Mouse (Mus musculus): Measurements from ENCODE around the gene Farsa. TPM values are rescaled to one million over a fixed set of nuclear protein-coding genes. Genes with fewer than 3 reads are reported as not detected.

Gene Farsa
- 20.6 and 22.2 TPM in 2 replicates for polyA plus RNA-seq (2021; fragmentation: Nextera tagmentation)
- long read RNA-seq, experiment 1, transcript Farsa-203 (12 exons, 1,920 nt), result minor isoform, 7 of 183 reads
- long read RNA-seq, experiment 1, transcript Farsa-201 (13 exons, 1,826 nt), result major isoform, 132 of 183 reads
- long read RNA-seq, experiment 1, partial matches to known transcripts, result 2 of 183 reads
- long read RNA-seq, experiment 1, other reads (novel, unspliced or antisense), result 33 of 183 reads
- long read RNA-seq, experiment 2, transcript Farsa-201 (13 exons, 1,826 nt), result major isoform, 21 of 28 reads
- long read RNA-seq, experiment 2, partial matches to known transcripts, result 2 of 28 reads
- long read RNA-seq, experiment 2, other reads (novel, unspliced or antisense), result 4 of 28 reads

GRCm38 (mm10) chr8:84856864-84857441 lies at the start of gene Farsa:
Farsa (plus strand) TSS chr8:84856989.

GRCm38 (mm10) chr8:84822723-84823122 lies 34.1 kb upstream of the Farsa start, which contains the start of gene Dand5:
Dand5 (minus strand) TSS chr8:84822823.

DNA sequence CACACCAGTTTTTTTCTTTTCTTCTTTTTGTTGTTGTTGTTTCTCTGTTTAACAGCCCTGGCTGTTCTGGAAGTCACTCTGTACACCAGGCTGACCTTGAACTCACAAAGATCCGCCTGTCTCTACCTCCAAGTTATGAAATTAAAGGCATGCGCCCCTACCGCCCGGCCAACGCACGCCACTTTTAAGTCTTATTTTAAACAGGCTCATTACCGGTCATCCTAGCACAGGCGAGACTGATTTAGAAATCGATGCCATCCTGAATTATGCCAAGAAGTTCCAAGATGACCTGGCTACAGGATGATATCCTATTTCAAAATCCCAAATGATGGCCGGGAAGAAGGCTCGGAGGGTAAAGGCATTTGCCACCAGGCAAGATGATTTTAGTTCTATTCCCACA lies 25.3 kb upstream of the Farsa start, which contains the start of gene Gadd45gip1:
Gene Gadd45gip1, plus strand, starts transcription at position 33 of the 400 bp plus-strand sequence.

DNA sequence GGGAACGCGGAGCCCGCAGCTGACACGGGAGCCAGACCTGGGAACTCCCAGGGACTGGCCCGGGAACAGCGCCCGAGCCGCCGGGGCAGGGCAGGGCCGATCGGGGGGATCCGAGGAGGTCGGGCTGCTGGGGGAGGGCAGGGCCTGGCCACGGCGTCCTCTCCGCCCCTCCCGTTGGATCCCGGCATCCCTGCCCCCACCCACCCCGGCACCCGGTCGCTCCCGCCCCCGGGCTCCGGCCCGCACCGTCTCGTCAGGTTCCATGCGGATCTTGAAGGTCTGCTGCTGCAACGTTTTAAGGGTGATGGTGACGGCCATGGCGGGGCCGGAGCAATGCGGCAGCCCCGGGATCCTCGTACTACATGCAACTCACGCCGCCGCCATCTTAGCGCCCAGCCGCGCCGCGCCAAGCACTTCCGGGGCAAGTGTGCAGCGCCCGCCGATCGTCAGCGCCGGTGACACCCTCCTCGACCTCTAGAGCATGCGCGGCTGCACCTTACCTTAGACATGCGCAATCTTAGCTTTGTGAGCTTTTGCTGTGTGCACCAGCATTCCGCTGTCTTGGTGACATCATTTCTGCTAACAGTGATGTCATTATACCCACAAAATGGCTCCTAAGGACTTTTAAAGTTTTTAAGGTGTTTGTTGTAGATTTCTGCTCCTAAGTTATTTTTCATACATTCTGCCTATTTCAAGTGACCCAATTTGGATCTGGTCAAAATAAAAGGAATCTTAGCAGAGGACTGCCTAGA lies 16.4 kb upstream of the Farsa start, which contains the start of gene Rad23a:
Gene Rad23a, minus strand, starts transcription at position 418 of the 752 bp plus-strand sequence.

DNA sequence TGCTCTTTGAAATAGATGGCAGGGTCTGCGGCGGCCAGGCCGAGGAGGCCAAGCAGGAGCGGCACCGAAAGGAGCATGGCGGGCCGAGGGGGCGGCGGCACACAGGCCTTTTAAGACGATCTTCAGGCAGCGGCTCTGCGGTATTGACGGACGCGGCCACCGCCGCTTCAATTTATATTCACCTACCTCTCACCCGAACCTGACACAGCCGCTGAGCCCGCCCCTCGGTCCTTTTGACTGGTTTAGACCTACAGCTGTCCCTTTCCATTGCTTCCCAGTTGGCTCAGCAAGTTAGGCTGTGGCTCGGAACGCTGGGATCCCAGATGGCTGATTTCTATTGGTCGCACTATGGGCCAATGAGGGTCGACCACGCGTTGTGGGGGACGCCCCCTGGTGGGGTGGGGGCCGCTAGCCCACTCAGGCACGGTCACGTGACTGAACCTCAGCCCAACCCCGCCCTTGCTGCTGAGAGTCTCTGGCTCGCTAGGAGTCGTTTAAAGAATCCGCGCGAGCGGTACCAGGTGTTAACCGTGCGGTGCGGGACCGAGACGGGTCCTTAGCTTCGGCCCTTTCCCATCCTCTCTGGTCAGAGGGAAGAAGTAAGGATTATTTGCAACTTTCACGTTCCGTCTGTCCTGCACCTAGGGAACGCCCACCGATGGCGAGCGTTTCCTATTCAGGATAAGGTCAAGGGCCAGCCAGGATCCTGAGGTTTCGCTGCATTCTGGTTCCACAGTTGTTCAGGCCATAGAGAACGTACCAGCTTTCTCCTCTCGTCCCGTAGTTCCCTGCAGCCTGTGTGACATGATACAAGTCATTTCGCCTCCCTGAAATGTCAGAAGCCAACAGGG lies 9.8 kb upstream of the Farsa start, which contains the start of gene Calr:
Gene Calr, minus strand, starts transcription at position 213 of the 851 bp plus-strand sequence.

DNA sequence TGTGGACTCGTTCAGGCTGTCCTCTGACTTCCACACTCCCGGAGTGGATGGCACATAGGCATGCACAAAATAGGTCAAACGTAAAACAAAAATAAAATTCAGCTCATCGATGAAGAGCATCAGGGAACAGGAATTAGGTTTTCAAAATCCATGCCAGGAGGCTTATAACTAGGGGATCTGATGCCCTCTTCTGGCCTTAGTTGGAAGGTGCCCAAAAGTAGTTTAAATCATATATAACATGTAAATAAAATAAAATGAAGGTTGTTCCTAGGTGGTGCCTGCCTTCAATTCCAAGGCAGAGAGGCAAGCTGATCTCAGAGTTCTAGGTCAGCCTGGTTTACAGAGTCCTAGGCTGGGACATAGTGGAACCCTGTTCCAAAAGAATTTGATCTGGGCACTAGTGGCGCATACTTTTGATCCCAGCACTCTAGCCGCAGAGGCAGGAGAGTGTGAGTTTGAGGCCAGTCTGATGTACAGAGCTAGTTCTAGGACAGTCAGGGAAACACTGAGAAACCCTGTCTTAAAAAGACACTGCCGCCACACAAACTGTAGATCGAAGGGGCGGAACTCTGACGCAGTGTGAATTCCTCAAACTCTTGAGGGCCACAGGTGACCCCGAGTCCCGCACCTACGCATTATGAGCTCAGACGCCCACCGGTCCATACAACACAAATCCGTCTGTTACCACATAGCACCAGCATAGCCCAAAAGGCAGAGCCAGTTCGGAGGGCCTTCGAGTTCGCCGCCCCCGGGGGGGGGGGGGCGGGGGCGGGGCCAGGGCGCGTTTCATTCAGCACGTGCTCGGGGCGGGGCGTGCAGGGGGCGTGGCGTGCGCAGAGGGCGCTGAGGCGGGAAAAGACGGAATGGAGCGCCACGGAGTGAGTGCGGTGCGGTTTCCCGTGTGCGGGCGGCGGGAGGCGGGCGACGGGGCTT lies 14.9 kb downstream of the Farsa start, which contains the start of gene Syce2:
Gene Syce2, plus strand, starts transcription at position 736 of the 933 bp plus-strand sequence.

GRCm38 (mm10) chr8:84893709-84894134 lies 36.9 kb downstream of the Farsa start, which contains the start of gene Gcdh:
Gcdh (minus strand) TSS chr8:84893921.

DNA sequence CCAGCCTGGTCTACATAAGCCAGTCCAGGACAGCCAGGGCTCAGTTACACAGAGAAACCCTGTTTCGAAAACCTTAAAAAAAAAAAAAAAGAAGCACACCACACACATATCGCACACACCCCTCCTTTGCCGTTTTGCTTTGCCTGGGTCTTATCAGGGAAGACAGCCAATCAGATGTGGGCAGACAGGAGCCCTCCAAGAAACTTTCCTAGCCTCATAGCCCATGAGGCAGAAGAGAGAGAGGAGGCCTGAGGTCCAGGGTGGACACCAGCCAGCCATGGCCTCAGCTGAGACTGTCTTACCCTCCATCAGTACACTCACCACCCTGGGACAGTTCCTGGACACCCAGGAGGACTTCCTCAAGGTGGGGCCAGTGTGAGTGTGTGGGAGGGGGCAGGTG lies 45.0 kb downstream of the Farsa start, which contains the start of gene Klf1:
Gene Klf1, plus strand, starts transcription at position 177 of the 400 bp plus-strand sequence.

DNA sequence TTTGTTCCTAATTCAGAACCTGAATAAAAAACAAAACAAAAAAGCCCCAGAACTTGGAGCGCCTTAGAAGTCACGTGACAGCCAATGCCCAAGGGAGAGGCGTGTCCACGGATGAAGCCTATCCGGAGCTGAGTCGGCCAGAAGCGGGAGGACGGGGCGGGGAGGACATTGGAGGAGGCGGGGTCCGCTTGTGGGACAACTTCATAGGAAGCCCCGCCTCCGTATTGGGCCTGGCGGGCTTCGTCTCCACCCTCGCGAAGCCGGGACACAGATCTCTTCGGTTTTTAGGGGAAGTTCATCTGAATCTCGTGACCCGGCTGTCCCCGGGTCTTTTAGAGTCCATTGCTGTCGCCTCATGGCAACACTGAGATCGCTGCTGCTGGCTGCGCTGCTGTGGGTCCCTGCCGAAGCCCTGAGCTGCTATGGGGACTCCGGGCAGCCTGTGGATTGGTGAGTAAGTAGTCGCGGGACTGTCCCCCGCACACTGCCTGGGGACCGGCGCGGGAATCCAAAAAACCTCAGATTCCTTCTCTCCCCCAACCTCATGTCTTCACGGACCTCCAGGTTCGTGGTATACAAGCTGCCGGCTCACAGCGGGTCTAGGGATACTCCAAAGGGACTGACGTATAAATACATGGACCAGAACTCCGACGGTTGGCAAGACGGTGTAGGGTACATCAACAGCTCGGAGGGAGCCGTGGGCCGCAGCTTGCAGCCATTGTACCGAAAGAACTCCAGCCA lies 51.8 kb downstream of the Farsa start, which contains the start of gene Dnase2a:
Gene Dnase2a, plus strand, starts transcription at position 140 of the 741 bp plus-strand sequence.

Other genes starting within 250 kb of the Farsa start
- 32.9 and 73.2 TPM in 2 replicates for gene Ier2, start 194.1 kb upstream of the Farsa start, polyA plus RNA-seq (2021; fragmentation: Nextera tagmentation)
- gene Trmt1, start 170.7 kb upstream of the Farsa start, polyA plus RNA-seq (2021; fragmentation: Nextera tagmentation), result 67.7 and 73.9 TPM in 2 replicates
- 5.9 and 11.7 TPM in 2 replicates for gene Nacc1, start 169.1 kb upstream of the Farsa start, polyA plus RNA-seq (2021; fragmentation: Nextera tagmentation)
- gene Lyl1, start 155.5 kb upstream of the Farsa start, polyA plus RNA-seq (2021; fragmentation: Nextera tagmentation), result 2.2 and 2.4 TPM in 2 replicates
- 0.23 TPM in 1 of 2 replicates, not detected in the other for gene G430095P16Rik, start 134.0 kb upstream of the Farsa start, polyA plus RNA-seq (2021; fragmentation: Nextera tagmentation)
- 137 and 163 TPM in 2 replicates for gene Nfix, start 56.6 kb upstream of the Farsa start, polyA plus RNA-seq (2021; fragmentation: Nextera tagmentation)
- gene Dand5, start 34.2 kb upstream of the Farsa start, polyA plus RNA-seq (2021; fragmentation: Nextera tagmentation), result 19.8 and 22.2 TPM in 2 replicates
- 46.3 and 55.1 TPM in 2 replicates for gene Gadd45gip1, start 25.5 kb upstream of the Farsa start, polyA plus RNA-seq (2021; fragmentation: Nextera tagmentation)
- gene Rad23a, start 16.3 kb upstream of the Farsa start, polyA plus RNA-seq (2021; fragmentation: Nextera tagmentation), result 149 and 190 TPM in 2 replicates
- 138 and 151 TPM in 2 replicates for gene Calr, start 10.1 kb upstream of the Farsa start, polyA plus RNA-seq (2021; fragmentation: Nextera tagmentation)
- gene Syce2, start 15.1 kb downstream of the Farsa start, polyA plus RNA-seq (2021; fragmentation: Nextera tagmentation), result 7.5 and 8.4 TPM in 2 replicates
- gene Gcdh, start 36.9 kb downstream of the Farsa start, polyA plus RNA-seq (2021; fragmentation: Nextera tagmentation), result 19.7 and 26.0 TPM in 2 replicates
- 0.12 and 0.31 TPM in 2 replicates for gene Klf1, start 44.9 kb downstream of the Farsa start, polyA plus RNA-seq (2021; fragmentation: Nextera tagmentation)
- 4.7 and 4.8 TPM in 2 replicates for gene Dnase2a, start 51.6 kb downstream of the Farsa start, polyA plus RNA-seq (2021; fragmentation: Nextera tagmentation)
- gene Mast1, start 80.4 kb downstream of the Farsa start, polyA plus RNA-seq (2021; fragmentation: Nextera tagmentation), result 9.3 and 21.9 TPM in 2 replicates
- gene Rtbdn, start 90.0 kb downstream of the Farsa start, polyA plus RNA-seq (2021; fragmentation: Nextera tagmentation), result 0.22 and 0.26 TPM in 2 replicates
- not detected in 2 replicates for gene Gm49661, start 112.4 kb downstream of the Farsa start, polyA plus RNA-seq (2021; fragmentation: Nextera tagmentation)
- 606 and 755 TPM in 2 replicates for gene Prdx2, start 112.6 kb downstream of the Farsa start, polyA plus RNA-seq (2021; fragmentation: Nextera tagmentation)
- 49.5 and 54.5 TPM in 2 replicates for gene Rnaseh2a, start 112.8 kb downstream of the Farsa start, polyA plus RNA-seq (2021; fragmentation: Nextera tagmentation)
- gene Junb, start 121.7 kb downstream of the Farsa start, polyA plus RNA-seq (2021; fragmentation: Nextera tagmentation), result 127 and 330 TPM in 2 replicates
- gene Hook2, start 133.6 kb downstream of the Farsa start, polyA plus RNA-seq (2021; fragmentation: Nextera tagmentation), result 4.2 and 6.7 TPM in 2 replicates
- not detected in 2 replicates for gene Best2, start 157.5 kb downstream of the Farsa start, polyA plus RNA-seq (2021; fragmentation: Nextera tagmentation)
- 30.3 and 93.5 TPM in 2 replicates for gene Asna1, start 168.3 kb downstream of the Farsa start, polyA plus RNA-seq (2021; fragmentation: Nextera tagmentation)
- 31.7 and 158 TPM in 2 replicates for gene Trir, start 169.8 kb downstream of the Farsa start, polyA plus RNA-seq (2021; fragmentation: Nextera tagmentation)
- 25.2 and 34.4 TPM in 2 replicates for gene Tnpo2, start 179.9 kb downstream of the Farsa start, polyA plus RNA-seq (2021; fragmentation: Nextera tagmentation)
- 12.5 and 21.0 TPM in 2 replicates for gene Fbxw9, start 203.1 kb downstream of the Farsa start, polyA plus RNA-seq (2021; fragmentation: Nextera tagmentation)
- not detected in 2 replicates for gene Gm5741, start 211.0 kb downstream of the Farsa start, polyA plus RNA-seq (2021; fragmentation: Nextera tagmentation)
- gene Dhps, start 214.8 kb downstream of the Farsa start, polyA plus RNA-seq (2021; fragmentation: Nextera tagmentation), result 72.9 and 74.5 TPM in 2 replicates
- gene Wdr83os, start 223.8 kb downstream of the Farsa start, polyA plus RNA-seq (2021; fragmentation: Nextera tagmentation), result 114 and 122 TPM in 2 replicates
- 30.0 and 38.6 TPM in 2 replicates for gene Wdr83, start 224.3 kb downstream of the Farsa start, polyA plus RNA-seq (2021; fragmentation: Nextera tagmentation)
- 13.9 and 19.1 TPM in 2 replicates for gene Man2b1, start 226.3 kb downstream of the Farsa start, polyA plus RNA-seq (2021; fragmentation: Nextera tagmentation)

Measured in left cerebral cortex, adult 6 months (tissue).